Mouse (Mus musculus) G1E-ER4 (cell line): Measurements from ENCODE around the gene Gbgt1. TPM values are rescaled to one million over a fixed set of nuclear protein-coding genes. Genes with fewer than 3 reads are reported as not detected.

Experiments
- GATA1 ChIP-seq: IDR thresholded peaks from one replicate; pipeline ENCODE4 v1.8.0; 2012; ENCODE audit warnings: low read length, inconsistent platforms
- polyA plus RNA-seq: library from polyadenylated mRNA; stranded (reverse); fragments of >175 nt; gene quantifications from 2 replicates; pipeline ENCODE4 v1.2.3, GENCODE M21; 2012

Gene Gbgt1
- polyA plus RNA-seq, 1 experiment = not detected

- no peak for TF ChIP-seq GATA1
Observed at GRCm38 (mm10) chr2:28536166-28536565, 39.5 kb downstream of the Gbgt1 start.

- TF ChIP-seq GATA1 = no peak
Observed at GRCm38 (mm10) chr2:28536766-28537633, 40.3 kb downstream of the Gbgt1 start.

- no peak for TF ChIP-seq GATA1
Observed at GRCm38 (mm10) chr2:28537634-28537920, 40.9 kb downstream of the Gbgt1 start.

- no peak for TF ChIP-seq GATA1
Observed at GRCm38 (mm10) chr2:28537995-28538816, 41.5 kb downstream of the Gbgt1 start.

GRCm38 (mm10) chr2:28538817-28539128, 42.1 kb downstream of the Gbgt1 start:
- no peak for TF ChIP-seq GATA1

- TF ChIP-seq GATA1 = no peak
Observed at GRCm38 (mm10) chr2:28539206-28539605, 42.5 kb downstream of the Gbgt1 start.

- TF ChIP-seq GATA1 = no peak
Observed at GRCm38 (mm10) chr2:28539949-28540348, 43.3 kb downstream of the Gbgt1 start.

GRCm38 (mm10) chr2:28540587-28541227, 44.0 kb downstream of the Gbgt1 start:
- no peak for TF ChIP-seq GATA1

- no peak for TF ChIP-seq GATA1
Observed at GRCm38 (mm10) chr2:28543894-28544293, 47.2 kb downstream of the Gbgt1 start.

- TF ChIP-seq GATA1 = no peak
Observed at GRCm38 (mm10) chr2:28545976-28546375, 49.3 kb downstream of the Gbgt1 start.

- TF ChIP-seq GATA1 = no peak
Observed at GRCm38 (mm10) chr2:28546560-28546959, 49.9 kb downstream of the Gbgt1 start.

- no peak for TF ChIP-seq GATA1
Observed at GRCm38 (mm10) chr2:28547237-28548172, 50.8 kb downstream of the Gbgt1 start.

- no peak for TF ChIP-seq GATA1
Observed at GRCm38 (mm10) chr2:28549157-28549556, 52.5 kb downstream of the Gbgt1 start.

- TF ChIP-seq GATA1 = no peak
Observed at GRCm38 (mm10) chr2:28552301-28552700, 55.6 kb downstream of the Gbgt1 start.

Other genes starting within 250 kb of the Gbgt1 start
- gene Ppp1r26, start 50.1 kb upstream of the Gbgt1 start, polyA plus RNA-seq = not detected in 2 replicates
- gene 1700007K13Rik, start 30.6 kb upstream of the Gbgt1 start, polyA plus RNA-seq = 0.35 and 0.44 TPM in 2 replicates
- gene Mrps2, start 28.8 kb upstream of the Gbgt1 start, polyA plus RNA-seq = 67.7 and 92.9 TPM in 2 replicates
- gene Gm10134, start 9.2 kb downstream of the Gbgt1 start, polyA plus RNA-seq = not detected in 2 replicates
- gene Ralgds, start 16.2 kb downstream of the Gbgt1 start, polyA plus RNA-seq = not detected in 2 replicates
- not detected in 2 replicates for gene Cel, start 66.5 kb downstream of the Gbgt1 start, polyA plus RNA-seq
- gene Gtf3c5, start 86.9 kb downstream of the Gbgt1 start, polyA plus RNA-seq = 17.8 and 20.5 TPM in 2 replicates
- 391 and 491 TPM in 2 replicates for gene Gfi1b, start 125.1 kb downstream of the Gbgt1 start, polyA plus RNA-seq
- 4.1 and 6.5 TPM in 2 replicates for gene Tsc1, start 144.3 kb downstream of the Gbgt1 start, polyA plus RNA-seq
- gene Spaca9, start 202.8 kb downstream of the Gbgt1 start, polyA plus RNA-seq = 0.27 and 0.33 TPM in 2 replicates
- 0.10 and 0.24 TPM in 2 replicates for gene Ak8, start 203.3 kb downstream of the Gbgt1 start, polyA plus RNA-seq